Mouse (Mus musculus): ENCODE measurements at regions not wholly inside any gene's neighbourhood (a gene's known extent, or its start where the extent isn't known, plus 50 kb on each side); places are given as distances from the start of the nearest gene placed in this dataset.
"Not testable (repeated sequence)": the region's sequence is repeated elsewhere in the genome, so short reads cannot be mapped to it uniquely, and the experiment has no call there.

GRCm38 (mm10) chr13:60471602-60472001 is 130.1 kb upstream of the Dapk1 start:
- DNase-seq (ENCODE audit: low spot score), result no peak

- DNase-seq (ENCODE audit: low spot score), result no peak
These were observed 125.4 kb upstream of the Dapk1 start for GRCm38 (mm10) chr13:60476366-60476765.

- DNase-seq (ENCODE audit: low spot score), result no peak
These were observed 123.4 kb upstream of the Dapk1 start for GRCm38 (mm10) chr13:60478301-60478700.

GRCm38 (mm10) chr13:60479043-60479861 is 122.5 kb upstream of the Dapk1 start:
- DNase-seq (ENCODE audit: low spot score), result peak; percentile 84

GRCm38 (mm10) chr13:60479862-60480730 is 121.7 kb upstream of the Dapk1 start:
- DNase-seq (ENCODE audit: low spot score), result no peak

- DNase-seq (ENCODE audit: low spot score), result no peak
These were observed 120.9 kb upstream of the Dapk1 start for GRCm38 (mm10) chr13:60480731-60481431.

GRCm38 (mm10) chr13:60481451-60481850 is 120.3 kb upstream of the Dapk1 start:
- not testable (repeated sequence) for DNase-seq (ENCODE audit: low spot score)

GRCm38 (mm10) chr13:60481946-60482345 is 119.8 kb upstream of the Dapk1 start:
- DNase-seq (ENCODE audit: low spot score), result no peak

GRCm38 (mm10) chr13:60486105-60486504 is 115.6 kb upstream of the Dapk1 start:
- DNase-seq (ENCODE audit: low spot score), result no peak

- no peak for DNase-seq (ENCODE audit: low spot score)
These were observed 114.9 kb upstream of the Dapk1 start for GRCm38 (mm10) chr13:60486871-60487270.

GRCm38 (mm10) chr13:60488131-60488883 is 113.4 kb upstream of the Dapk1 start:
- DNase-seq (ENCODE audit: low spot score), result peak; percentile 68

- no peak for DNase-seq (ENCODE audit: low spot score)
These were observed 112.9 kb upstream of the Dapk1 start for GRCm38 (mm10) chr13:60488884-60489265.

GRCm38 (mm10) chr13:60491948-60492464 is 109.7 kb upstream of the Dapk1 start:
- DNase-seq (ENCODE audit: low spot score), result no peak

- no peak for DNase-seq (ENCODE audit: low spot score)
These were observed 107.9 kb upstream of the Dapk1 start for GRCm38 (mm10) chr13:60493836-60494235.

GRCm38 (mm10) chr13:60497714-60498400 is 103.9 kb upstream of the Dapk1 start:
- DNase-seq (ENCODE audit: low spot score), result peak; percentile 93

- no peak for DNase-seq (ENCODE audit: low spot score)
These were observed 97.6 kb upstream of the Dapk1 start for GRCm38 (mm10) chr13:60504196-60504595.

GRCm38 (mm10) chr13:60507611-60508010 is 94.1 kb upstream of the Dapk1 start:
- DNase-seq (ENCODE audit: low spot score), result no peak

- DNase-seq (ENCODE audit: low spot score), result no peak
These were observed 93.7 kb upstream of the Dapk1 start for GRCm38 (mm10) chr13:60508054-60508453.

- no peak for DNase-seq (ENCODE audit: low spot score)
These were observed 92.9 kb upstream of the Dapk1 start for GRCm38 (mm10) chr13:60508856-60509255.

- DNase-seq (ENCODE audit: low spot score), result no peak
These were observed 90.6 kb upstream of the Dapk1 start for GRCm38 (mm10) chr13:60511101-60511500.

- DNase-seq (ENCODE audit: low spot score), result no peak
These were observed 90.1 kb upstream of the Dapk1 start for GRCm38 (mm10) chr13:60511628-60512027.
